Mouse (Mus musculus): ENCODE measurements at regions not wholly inside any gene's neighbourhood (a gene's known extent, or its start where the extent isn't known, plus 50 kb on each side); places are given as distances from the start of the nearest gene placed in this dataset.

DNA sequence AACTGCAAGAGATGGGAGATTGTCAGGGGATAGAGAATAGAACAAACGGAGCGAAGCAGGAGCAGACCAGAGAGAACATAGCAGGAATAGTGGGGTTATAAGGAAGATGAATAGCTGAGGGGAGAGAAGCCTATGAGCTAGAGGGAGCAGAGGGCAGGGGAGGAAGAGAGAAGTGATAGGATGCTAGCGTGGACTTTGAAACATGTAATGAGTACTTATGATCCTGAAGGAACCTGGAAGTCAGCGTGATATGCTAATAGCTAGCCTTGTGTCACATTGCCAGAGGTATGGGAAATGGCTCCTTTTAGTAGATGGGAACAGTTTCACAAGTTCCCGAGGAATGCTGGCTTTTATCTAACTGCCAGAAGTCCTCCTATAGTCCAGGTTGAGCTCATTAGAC is 51.8 kb downstream of the Calml3 start:
- no peak for DNase-seq (ENCODE audit: low spot score)

DNA sequence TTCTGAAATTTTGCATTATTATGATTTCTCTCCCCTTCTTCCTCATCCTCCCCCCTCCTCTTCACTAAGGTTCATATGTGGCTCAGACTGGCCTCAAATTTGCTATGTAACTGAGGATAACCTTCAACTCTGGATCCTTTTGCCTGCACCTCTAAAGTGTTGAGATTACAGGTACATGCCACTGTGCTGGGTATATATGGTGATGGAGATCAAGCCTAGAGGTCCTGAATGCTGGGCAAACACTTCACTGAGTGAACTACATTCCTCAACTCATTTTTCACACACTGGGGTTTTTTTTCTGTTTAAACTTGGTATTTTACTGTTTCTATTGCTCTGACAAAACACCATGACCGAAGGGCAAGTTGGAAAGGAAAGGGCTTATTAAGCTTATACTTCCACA is 52.9 kb downstream of the Calml3 start:
- no peak for DNase-seq (ENCODE audit: low spot score)

DNA sequence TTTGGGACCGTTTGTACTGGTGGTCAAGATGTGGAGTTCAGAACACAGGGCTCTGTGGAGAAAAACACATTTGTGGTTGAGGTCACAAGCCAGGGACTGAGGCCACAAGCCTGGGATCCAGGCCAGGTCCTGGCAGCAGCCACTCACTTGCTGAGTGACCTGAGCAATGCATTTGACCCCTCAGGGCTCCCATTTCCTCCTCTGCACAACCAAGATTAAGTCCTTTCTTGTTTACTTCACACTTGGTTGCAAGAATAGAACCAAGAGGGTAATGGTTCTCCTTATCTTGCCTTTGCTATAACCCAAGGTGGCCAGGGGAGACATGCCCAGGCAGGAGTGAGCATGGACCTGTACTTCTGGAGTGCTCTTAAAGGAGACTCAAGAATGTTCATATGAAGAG is 53.4 kb downstream of the Calml3 start:
- DNase-seq (ENCODE audit: low spot score) = no peak

DNA sequence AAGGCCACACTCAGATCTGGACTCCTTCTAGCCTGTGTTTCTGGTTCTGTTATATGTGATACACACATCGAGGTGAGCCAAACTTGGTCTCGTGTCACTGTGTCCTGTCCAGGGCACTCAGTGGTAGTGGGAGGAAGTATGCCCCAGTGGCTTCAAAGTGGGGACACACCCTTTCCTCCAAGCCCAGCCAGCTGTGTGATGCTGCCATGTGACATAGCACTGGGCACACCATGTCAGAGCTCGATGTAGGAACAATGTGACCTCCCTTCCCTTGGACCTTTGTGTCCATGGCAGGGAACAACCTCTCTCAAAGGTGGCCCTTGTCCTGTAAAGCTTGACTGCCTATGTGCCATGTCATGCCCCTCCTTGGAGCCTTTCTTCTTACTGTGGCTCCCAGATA is 54.5 kb downstream of the Calml3 start:
- DNase-seq (ENCODE audit: low spot score) = no peak

- no peak for DNase-seq (ENCODE audit: low spot score)
These were observed 55.3 kb downstream of the Calml3 start for GRCm38 (mm10) chr13:3748859-3749258.

DNA sequence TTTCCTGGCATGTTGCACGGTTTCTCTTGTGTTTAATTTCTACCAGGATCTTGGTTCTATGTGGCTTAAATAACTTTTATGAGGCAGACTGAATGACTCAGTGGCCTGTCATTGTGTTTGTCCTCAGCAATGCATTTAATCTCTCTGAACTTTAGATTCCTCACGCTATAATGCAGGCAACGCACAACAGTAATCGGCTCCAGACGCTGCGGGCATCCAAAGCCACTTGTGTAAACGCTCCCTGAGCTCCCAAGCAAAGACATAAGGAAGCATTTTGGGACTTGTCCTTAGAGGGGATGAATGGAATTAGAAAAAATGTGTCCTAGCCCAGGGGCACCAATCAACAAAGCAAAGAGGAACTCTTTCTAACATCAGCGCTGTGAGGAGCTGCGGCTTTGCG is 57.6 kb downstream of the Calml3 start:
- DNase-seq (ENCODE audit: low spot score) = peak; percentile 60

DNA sequence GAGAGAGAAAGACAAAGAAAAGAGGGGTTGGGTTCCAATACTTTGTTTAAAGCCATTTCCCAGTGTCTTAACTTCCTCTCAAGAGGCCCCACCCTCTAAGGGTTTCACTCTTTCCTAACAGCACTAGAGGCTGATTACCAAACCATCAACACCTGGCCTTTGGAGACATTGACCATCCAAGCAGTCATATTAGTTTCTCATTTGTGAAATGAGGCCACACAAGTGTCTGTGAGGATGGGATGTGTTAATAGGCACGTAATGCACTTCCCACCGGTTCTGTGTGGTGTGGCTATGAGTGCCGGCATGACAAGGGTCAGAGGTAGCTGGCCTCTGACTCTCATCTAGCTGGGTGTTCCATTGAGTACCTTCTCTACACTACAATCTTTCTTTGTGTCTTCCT is 59.2 kb downstream of the Calml3 start:
- DNase-seq (ENCODE audit: low spot score) = no peak

GRCm38 (mm10) chr13:3743692-3744457 is 60.2 kb downstream of the Calml3 start:
- DNase-seq (ENCODE audit: low spot score) = no peak

- DNase-seq (ENCODE audit: low spot score) = no peak
These were observed 61.2 kb downstream of the Calml3 start for GRCm38 (mm10) chr13:3742763-3743401.

DNA sequence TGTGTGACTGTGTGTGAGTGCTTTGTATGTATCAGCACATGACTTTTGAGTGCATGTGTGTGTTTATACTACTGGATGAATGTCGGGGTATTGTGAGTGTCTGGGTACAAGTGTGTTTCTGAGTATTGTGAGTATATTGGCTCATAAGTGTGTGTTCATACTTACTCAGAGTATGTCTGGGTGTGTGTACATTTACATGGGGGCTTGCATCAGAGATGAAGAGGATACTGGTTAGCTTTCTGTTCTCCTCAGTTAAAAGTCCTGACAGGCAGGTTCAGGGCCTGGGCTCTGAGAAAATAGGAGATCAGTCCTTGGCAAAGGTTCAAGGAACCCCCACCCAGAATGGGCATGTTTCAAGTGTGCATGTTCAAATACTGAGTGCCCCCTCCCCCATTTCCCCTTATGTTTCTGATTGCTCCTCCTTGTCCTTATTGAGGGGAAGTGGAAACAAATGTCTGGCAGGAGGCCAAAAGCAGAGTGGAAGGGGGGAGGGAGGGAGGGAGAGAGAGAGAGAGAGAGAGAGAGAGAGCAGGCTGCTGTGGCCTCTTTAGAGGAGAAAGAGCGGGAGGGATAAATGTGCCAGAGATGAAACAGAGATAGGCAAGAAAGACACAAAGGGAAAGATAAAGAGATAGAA is 61.9 kb downstream of the Calml3 start:
- peak; percentile 31 for DNase-seq (ENCODE audit: low spot score)

DNA sequence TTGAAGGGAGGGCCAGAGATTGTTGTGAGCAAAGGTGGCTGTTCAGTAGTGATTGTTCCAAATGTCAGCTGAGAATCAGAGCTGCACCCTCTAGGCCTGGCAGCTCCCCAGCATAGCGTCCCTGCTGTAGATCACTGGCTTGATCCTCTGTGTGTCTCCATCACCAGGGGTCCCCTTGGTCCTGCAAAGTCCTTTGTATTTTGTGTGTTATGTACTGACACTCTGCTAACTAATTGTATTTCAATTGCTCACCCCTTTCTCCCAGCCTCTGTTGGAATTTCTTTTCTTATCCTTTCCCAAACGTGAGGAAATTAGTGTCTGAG is 73.5 kb downstream of the Calml3 start:
- no peak for DNase-seq (ENCODE audit: low spot score)

GRCm38 (mm10) chr13:3729926-3730698 is 74.0 kb downstream of the Calml3 start:
- peak; percentile 82 for DNase-seq (ENCODE audit: low spot score)

- no peak for DNase-seq (ENCODE audit: low spot score)
These were observed 75.2 kb downstream of the Calml3 start for GRCm38 (mm10) chr13:3728888-3729287.

DNA sequence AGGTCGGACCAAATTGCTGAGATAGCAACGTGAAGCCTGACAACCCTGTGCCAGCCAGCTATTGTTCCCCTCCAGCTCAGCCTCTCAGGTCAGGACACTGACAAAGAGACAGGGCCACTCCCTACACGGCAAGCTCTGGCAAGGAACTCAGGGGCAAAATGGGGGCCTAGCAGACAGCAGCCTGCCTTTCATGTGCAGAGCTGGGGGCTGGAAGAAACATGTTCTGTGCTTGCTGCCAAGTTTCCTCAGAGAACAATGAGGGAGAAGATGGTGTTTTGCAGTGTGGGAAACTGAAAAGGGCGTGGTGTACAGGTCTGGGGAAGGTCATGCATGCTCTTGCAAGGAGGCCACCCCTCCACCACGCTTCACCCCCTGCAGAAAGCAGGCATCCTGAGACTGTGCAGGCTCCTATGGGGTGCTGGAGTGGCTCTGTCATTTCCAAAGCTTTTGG is 77.8 kb downstream of the Calml3 start:
- DNase-seq (ENCODE audit: low spot score) = no peak

GRCm38 (mm10) chr13:3725803-3726202 is 78.3 kb downstream of the Calml3 start:
- no peak for DNase-seq (ENCODE audit: low spot score)

DNA sequence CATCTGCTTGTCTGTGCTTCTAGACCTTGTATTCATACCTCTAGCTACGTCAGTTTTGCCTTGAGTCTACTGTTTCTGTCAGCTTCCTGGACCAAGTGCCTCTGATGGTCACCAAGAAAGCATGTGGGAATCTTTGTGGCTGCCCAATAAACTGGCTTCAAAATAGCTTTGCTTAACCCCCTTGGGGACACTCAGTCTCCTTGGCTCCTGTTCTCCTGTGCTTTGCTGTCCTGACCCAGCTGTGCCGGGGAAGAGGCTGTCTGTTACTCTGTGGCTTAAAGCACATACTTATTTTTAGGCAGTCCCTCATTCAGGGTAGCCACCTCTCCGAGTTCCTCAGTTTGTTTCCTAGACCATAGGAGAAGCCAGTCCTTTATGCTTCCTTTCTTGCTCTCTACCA is 79.8 kb downstream of the Calml3 start:
- no peak for DNase-seq (ENCODE audit: low spot score)

DNA sequence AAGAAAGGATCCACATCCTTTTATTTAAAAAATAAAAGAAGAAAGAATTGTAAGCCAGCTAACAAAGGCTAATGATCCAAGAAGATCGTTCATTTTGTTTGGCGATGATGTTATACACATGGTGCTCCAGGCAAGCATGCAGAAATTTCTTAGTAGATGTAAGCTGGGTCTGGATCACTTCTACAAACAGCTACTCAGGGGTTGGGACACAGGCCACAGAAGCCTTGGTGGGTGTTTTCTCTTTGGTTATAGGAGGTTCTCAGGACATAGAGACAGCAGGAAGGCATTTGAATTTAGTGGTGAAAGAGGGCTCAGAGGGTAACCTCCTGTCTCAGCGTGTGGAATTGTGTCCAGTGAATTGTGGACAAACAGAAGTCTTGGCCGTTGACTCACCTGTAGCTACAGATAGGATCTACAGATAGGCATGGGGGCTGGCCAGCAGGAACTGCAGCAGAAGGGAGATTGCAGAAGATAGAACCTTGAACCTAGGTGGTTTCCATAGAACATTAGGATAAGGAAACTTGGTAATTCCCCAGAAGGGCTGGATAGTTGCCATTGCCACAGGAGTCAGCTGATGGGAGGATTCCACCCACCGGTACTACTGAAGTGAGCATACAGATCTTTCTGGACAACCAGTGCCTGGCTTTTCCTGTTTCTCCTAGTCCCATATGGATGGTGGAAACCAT is 80.5 kb downstream of the Calml3 start:
- DNase-seq (ENCODE audit: low spot score) = no peak

DNA sequence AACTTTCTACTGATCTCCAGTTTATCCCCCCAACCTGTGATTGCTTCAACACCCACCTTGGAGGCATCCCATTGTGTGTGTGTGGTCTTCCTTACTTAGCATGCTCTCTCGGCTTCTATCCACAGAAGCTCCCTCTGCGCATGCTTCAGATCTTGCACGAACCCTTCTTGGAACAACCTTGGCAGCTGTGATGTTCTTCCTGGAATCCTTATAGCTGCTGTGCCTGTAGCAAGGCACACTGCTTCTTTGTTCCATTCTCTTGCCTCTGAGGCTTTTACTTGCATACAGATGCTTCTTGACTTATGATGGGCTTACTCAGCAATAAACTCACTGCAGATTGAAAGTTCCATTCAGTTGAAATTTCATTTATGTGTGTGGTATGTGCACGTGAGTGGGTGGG is 81.2 kb downstream of the Asb13 start:
- DNase-seq (ENCODE audit: low spot score) = no peak

GRCm38 (mm10) chr13:3712497-3713160 is 78.8 kb downstream of the Asb13 start:
- DNase-seq (ENCODE audit: low spot score) = peak; percentile 77

GRCm38 (mm10) chr13:3712088-3712487 is 78.3 kb downstream of the Asb13 start:
- peak; percentile 22 for DNase-seq (ENCODE audit: low spot score)

GRCm38 (mm10) chr13:3709982-3710618 is 76.3 kb downstream of the Asb13 start:
- DNase-seq (ENCODE audit: low spot score) = no peak
